Mouse (Mus musculus) CH12.LX (cell line): ENCODE data around the gene Six5.

Experiments used
- CHD2 ChIP-seq: IDR thresholded peaks from 2 replicates; pipeline ENCODE4 v1.6.1; 2011; ENCODE audit warnings: low read length, improper control_type of control experiment
- POLR2A ChIP-seq: IDR thresholded peaks from 2 replicates; pipeline ENCODE4 v1.6.1; 2011; ENCODE audit warnings: low read depth, mild to moderate bottlenecking, improper control_type of control experiment, low read length
- POLR2AphosphoS2 ChIP-seq: IDR thresholded peaks from 2 replicates; pipeline ENCODE4 v1.6.1; 2011; ENCODE audit warnings: low read depth, low read length, improper control_type of control experiment
- RAD21 ChIP-seq: IDR thresholded peaks from 2 replicates; pipeline ENCODE4 v1.6.1; 2011; ENCODE audit warnings: low read depth, mild to moderate bottlenecking, low read length, improper control_type of control experiment, moderate library complexity
- TCF12 ChIP-seq: IDR thresholded peaks from 2 replicates; pipeline ENCODE4 v1.6.1; 2014; ENCODE audit warnings: low read depth, mild to moderate bottlenecking, inconsistent platforms, low read length, improper control_type of control experiment
- UBTF ChIP-seq: IDR thresholded peaks from 2 replicates; pipeline ENCODE4 v1.6.1; 2012; ENCODE audit warnings: low read depth, mild to moderate bottlenecking, inconsistent platforms, low read length, improper control_type of control experiment, moderate library complexity
- USF1 ChIP-seq: IDR thresholded peaks from 2 replicates; pipeline ENCODE4 v1.6.1; 2014; ENCODE audit warnings: low read depth, mild to moderate bottlenecking, inconsistent platforms, low read length, improper control_type of control experiment
- USF2 ChIP-seq: conservative IDR thresholded peaks from 2 replicates; pipeline ENCODE4 v1.6.1; 2011; ENCODE audit warnings: low read depth, low read length, improper control_type of control experiment
- ZNF384 ChIP-seq: IDR thresholded peaks from 2 replicates; pipeline ENCODE4 v1.6.1; 2012; ENCODE audit warnings: low read depth, low read length, improper control_type of control experiment, inconsistent platforms

DNA sequence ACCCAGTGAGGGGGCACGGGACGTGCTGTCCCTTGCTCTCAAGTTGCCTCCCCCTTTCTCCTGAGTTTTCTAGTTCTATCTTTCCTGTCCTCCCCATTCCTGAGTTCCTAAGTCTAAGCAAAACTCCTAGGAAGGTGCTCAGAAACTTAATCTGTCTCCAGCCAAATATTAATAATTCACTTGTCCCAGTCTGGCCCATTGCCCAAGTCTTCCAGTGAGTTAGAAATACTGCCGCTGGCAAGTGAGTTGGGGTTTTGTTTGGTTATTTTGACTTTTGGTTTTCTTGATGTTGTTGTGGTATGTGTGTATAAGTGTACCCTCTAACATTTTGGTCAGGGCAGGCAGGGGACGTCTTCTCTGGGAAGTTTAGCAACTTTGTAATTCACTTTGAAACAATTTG lies 27.3 kb downstream of the Six5 start:
- no peak for TF ChIP-seq USF1
- no peak for TF ChIP-seq POLR2A
- TF ChIP-seq RAD21, result no peak
- no peak for TF ChIP-seq CHD2
- no peak for TF ChIP-seq UBTF
- no peak for TF ChIP-seq USF2
- TF ChIP-seq ZNF384, result no peak
- TF ChIP-seq TCF12, result no peak
- TF ChIP-seq POLR2AphosphoS2, result no peak
